Mouse (Mus musculus): ENCODE measurements around the gene Slc6a16.

Slc6a16 gene

DNA sequence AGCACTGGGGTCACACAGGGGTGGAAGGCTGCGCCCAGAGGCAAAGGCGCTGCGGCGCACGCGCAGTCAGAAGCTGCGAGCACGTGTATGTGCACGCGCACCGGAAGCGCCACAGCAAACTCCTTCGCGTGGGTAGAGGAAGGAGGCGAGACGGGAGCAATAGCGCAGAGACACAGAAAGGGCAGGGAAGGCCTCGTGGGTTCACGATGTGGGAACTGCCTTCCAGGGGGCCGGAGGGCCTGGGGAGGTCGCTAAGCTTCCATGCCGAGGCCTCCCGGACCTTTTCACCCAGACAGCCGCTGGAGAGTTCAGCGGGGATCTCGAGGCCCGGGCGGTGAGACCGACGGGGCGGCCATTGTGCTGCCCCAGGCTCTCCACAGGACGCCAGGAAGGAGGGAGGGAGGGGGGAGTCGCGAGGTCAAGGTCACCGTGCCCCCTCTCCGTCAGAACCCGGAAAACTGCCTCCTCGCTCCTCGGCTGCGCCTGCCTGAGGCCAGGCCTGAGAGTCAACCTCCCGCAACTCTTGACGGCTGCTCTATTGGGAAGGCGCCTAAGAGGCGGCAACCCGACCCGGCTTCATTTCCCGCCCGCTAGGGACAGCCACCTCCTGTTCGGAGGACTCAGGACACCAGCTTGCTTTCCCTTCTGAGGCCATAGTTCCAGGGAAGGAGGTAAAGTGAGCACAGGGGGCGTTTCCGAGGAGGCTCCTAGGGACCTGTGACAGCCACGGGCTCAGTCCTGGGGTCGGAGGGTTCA is at the start of gene Slc6a16:
TSS of gene Slc6a16 (plus strand) at position 453 of the 756 bp plus-strand sequence.
- no peak for DNase-seq

DNA sequence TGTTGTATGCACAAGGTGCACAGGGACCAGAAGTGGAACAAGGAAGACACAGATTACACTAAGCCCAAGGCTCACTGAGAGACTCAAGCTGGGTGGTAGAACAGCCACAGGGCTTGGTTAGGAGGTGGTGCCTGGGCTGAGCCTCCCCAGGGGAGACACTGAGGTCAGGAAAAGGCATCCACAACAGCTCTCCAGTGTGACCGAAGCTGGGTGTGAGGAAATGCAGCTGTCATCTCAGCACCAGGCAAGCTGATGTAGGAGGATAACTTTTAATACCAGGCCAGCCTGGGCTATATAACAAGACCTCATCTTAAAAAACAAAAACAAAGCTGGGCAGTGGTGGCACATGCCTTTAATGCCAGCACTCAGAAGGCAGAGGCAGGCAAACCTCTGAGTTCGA is 49.7 kb upstream of the Slc6a16 start:
- no peak for DNase-seq

DNA sequence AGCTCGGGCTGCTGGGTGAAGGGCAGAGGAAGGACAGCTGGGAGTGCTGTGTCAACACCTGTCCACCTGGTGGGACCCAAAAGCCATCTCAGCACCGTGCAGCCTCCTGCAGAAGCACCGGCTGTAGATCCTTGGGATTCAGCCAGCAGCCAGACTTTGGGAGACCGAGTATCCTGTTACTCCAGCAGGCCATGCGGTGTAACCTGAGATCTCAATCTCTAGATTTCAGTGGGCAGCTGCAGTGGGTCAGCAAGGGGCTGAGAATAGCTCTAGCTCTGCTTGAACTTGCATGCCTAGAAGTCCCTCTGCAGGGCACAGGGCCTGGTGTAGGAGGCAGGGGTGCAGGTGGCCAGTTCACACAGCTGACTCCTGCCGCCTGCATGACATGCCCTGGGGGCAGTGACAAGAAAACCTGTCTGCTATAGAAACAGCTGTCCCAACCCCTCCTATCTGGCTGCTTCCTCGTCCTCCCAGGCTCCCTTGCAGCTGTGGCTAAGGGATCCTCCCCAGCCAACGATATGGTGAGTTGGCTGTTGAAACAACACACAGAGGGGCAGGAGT is 49.0 kb upstream of the Slc6a16 start:
- DNase-seq, result no peak

DNA sequence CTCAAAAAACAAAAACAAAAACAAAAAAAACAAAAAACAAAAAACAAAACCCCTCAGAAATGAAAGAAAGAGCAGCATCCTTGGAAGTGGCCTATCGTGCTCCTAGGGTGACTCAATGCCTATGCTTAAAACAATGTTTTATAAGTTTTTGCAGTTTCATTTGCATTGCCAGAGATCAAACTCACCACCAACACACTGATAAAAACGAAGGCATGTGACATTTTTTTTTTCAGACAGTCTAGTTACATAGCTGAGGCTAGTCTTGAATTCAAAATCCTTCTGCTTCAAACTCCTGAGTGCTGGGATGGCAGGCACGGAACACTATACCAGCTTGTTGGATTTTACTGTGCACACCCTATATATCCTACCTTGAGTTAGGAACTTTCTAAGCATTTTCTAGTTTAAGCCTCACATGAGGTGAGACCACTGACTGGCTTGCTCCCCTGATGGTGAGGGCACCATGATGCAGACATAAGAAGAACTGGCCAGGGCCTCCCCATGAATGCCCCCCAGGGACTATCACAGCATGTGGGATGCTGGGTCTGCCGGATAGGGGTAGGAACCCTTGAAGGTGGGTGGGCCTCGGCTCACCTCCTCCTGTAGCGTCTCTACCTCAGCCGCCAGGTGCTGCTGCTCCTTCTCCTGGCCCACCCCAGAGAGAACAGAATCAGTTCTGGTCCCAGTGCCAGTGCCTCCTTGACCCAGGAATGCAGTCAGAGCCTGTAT is 48.1 kb upstream of the Slc6a16 start:
- no peak for DNase-seq

DNA sequence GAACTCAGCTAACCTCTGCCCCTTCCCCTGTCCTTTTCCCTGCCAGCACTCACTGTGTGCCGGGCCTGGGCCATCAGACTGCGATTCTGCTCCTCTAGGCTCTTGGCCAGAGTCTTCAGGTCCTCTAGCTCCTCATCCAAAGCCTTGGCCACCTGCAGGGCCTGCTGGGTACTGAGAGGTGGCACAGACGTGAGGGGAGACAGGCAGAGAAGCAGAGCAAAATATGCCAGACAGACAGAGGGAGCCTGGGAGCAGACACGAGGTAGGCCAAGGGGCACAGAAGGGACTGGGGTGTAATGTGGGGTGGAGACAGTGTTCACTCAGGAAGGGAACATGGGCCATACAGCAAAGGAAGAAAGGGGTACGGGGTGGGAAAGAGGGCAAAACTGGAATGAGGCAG is 47.5 kb upstream of the Slc6a16 start:
- no peak for DNase-seq

DNA sequence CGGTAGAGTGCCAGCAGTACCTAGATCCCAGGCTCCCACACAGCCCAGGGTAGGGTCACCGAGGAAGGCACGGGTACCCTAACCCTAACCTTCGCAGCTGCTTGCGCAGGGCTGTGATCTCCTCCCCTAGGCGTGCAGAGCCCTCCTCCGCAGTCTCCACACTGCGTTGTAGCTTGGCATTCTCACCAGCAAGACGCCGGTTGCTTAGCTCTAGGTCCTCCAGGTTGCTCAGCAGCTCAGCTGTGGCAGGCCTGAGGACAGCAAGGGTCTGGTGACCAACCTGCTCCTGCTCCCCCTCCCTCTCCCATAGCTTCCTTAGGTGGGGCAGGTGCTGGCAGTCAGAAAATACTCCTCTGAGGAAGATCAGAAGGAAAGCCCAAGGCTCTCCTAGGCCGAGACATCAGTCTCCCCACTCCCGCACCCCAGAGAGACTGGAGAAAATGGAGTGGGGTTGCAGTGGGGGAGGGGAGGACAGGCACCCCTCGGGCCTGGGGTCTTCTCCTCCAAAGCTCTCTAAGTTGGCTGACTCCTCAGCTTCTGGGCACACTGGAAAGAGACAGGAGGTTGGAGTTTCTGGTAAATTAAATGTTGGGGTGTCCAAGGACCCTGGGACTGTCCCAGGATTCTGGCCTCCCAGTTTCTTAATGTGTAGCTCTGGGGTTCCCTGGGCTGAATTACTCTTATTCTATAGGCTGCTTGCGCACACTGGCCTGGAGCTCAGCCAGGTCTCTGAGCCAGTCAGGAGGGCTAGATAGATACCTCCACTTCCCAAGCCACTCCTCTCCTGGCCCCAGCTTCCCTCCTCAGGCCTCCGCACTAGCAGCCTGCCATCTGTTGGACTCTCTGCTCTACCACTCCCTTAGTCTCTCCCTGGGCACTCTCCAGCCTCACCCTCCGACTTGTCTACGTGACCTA is 46.8 kb upstream of the Slc6a16 start:
- no peak for DNase-seq

DNA sequence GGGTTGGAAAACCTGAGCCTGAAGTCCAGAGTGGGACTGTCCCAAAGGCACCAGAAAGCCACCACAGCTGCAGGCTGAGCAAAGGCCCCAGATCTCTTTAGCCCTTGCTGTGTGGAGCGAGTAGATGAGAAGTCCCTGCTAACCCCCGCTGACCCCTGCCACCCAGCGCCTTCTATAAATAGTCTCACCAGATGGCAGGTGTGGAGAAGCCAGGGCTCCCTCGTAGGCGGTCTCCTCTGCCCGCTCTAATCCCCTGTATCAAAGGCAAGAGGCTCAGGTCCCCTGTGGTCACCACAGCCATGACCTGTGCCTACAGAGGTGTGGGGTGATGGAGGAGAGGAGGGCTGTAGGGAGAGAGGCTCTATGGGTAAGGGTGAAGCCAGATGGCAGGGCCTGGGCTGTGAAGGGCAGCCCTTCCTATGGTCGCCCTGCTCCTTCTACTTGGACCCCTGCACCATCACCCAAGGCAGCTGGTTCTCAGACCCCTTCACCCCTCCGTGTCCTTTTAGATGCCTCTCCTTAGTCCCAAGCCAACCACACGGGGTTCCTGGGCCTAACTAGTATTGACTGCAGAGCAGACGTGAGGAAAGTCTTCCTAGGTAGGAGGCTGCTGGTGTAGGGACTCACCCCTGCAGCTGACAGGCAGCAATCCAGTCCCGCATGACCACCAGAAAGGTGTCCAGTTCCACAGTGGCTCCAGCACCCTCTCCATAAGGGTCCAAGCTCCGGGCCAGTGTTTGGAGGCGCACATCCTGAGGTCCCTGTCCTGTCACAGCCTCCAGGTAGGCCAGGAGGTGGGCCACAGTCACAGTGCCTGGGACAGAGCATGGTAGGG is 45.3 kb upstream of the Slc6a16 start:
- no peak for DNase-seq

DNA sequence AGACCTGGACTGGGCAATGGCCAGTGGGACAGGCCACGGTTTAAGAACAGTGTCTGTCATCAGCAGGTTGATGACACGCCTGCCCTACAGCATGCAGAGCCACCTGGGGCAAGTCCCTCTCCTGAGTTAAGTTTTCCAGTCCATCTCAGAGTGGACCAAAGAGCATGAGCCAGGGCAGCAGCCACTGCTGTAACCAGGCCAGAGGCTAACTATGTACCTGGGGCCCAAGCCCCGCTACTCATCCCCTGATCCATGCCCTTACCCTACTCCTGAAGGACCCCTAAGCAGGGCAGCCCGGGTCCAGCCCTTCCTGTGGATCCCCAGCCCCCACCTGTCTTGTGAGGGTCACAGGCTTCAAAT is 44.7 kb upstream of the Slc6a16 start:
- no peak for DNase-seq

DNA sequence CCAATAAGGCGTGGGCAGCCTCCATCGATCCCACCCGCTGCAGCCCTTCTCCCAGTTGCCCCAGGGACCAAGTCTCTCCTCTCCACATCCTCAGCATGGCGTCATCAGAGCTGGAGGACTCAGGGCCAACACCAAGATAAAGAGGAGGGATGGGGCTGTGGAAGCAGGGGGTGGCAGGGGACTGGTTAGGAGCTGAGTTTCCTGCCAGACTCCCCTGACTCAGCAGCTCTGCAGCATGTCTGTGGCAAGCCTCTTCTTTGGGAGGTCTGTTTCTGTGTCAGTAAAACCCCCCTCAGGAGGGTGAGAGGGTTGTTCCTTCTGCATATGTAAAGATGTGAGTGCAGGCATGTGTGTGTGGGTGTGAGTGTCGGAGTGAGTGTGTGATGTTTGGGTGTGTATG is 43.9 kb upstream of the Slc6a16 start:
- DNase-seq, result no peak

DNA sequence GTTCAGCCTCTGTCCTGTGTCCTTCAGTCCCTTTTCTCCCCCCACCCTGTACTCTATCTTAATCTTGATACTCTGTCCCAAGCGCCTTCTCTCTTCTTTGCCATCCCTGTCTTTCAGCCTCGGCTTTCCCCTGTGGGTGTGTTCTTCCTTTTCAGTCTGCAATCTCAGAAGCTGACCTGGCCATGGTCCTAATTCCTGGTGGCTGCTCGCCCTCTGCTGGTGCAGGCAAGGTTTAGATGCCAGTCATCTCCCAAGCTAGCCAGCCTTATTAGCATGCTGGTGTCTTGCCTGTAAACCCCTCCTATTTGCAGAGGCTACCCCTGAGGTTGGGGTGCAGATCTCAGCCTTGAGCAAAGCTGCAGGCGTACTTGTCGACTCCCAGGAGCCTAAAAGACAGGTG is 42.5 kb upstream of the Slc6a16 start:
- DNase-seq, result peak; percentile 68 to 73

DNA sequence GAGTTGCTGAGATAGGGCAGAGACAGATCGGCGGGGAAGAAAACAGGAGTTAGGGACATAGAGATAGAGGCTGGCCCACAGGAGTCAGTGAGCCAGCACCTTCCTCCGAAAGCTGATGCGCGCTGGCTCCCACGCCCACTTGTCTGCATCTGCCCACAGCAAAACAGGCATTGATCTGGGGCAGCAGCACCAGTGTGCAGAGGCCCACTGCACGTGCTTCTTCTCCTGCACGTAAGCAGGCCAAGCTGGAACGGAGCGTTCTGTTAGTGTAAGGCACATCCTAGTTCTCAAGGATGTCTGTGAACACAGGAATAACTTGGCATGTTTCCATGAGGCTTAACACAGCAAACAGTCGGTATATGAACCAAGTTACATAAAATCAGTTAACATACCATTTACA is 41.9 kb upstream of the Slc6a16 start:
- DNase-seq, result no peak

DNA sequence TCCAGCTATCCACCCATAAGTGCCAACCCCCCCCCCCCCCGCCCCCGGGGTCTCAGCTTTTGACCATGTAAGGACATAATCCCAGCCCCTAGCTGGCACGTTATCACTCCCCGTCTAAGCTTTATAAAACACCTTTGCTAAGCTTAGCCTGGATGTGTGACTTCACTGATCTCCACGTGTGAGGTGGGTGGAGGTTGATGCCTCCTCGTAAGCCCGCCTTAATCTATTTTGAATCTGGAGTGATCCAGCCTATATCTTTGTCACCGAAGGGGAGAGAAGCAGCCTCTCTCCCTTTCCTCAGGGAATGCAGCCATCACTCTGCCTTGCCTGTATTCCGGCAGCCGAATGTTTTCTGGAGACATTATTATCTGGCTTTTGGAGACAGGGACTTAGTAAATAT is 38.2 kb upstream of the Slc6a16 start:
- no peak for DNase-seq

DNA sequence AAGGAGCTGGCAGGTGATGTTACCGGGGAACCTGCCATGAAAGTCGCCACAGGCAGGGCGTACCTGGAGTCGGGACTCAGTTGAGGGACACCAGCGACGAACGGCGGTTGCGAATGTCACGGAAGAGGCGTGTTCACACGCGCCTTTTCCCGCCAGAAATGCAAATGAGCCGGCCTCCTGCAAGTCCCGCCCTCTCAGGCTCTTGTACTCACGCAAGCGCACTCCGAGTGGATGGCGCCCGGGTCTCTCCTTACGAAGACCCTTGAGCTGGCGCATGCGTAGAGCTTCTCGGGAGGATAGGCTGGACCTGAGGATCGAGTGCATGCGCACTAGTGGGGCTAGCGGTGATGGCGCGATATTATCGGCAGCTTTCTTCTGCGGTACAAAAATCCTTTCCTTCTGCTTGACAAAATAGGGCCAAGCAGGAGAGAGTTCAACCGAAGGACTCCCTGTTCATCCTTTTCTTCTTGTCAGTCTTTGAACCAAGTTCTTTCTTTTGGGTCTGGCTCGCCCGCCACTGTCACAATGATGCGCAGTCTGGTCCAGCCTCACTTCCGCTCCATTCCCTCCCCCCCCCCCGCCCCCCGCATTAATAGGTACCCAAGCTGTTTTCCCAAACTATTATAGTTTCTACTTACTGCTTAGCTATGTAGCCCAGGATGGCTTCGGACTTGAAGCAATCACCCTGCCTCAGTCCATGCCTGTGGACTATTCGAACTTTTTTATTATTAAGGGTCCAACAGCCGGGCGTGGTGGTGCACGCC is 36.3 kb upstream of the Slc6a16 start, which contains the start of gene Ccdc155:
TSS of gene Ccdc155 (minus strand) at position 513 of the 764 bp plus-strand sequence.
- DNase-seq, result peak; percentile 85

DNA sequence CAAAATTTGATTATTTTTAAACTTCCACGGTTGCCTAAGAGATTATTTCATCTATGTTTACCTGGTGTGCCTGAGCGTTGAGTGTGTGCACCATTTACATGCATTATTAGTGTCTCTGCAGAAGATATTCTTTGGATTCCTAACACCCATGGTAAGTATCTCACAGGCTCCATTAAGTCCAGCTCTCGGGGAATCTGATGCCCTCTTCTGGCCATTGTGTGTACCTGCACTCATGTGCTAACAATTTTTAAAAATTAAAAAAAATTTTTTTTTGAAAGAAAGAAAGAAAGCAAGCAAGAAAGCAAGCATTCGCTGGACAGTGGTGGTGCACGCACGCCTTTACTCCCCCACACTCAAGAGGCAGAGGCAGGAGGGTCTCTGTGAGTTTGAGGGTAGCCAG is 32.6 kb upstream of the Slc6a16 start:
- DNase-seq, result no peak

DNA sequence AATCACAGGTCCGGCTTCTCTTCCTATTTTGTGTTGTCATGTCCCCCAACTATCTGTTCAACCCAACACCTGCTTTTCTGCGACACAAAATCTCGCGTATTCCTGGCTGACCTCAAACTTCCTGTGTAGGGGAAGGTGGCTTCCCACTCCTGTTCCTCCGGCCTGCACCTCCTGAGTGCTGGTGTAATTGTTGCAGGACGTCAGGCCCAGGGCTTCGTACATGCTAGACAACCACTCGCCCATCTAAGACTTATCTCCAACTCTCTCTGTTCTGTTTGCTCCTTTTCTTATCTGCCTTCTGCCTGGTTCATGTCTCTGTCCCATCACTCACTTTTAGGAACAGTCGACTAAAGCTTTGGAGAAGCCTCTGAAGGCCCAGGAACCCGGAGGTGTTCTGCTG is 29.8 kb upstream of the Slc6a16 start:
- DNase-seq, result no peak

DNA sequence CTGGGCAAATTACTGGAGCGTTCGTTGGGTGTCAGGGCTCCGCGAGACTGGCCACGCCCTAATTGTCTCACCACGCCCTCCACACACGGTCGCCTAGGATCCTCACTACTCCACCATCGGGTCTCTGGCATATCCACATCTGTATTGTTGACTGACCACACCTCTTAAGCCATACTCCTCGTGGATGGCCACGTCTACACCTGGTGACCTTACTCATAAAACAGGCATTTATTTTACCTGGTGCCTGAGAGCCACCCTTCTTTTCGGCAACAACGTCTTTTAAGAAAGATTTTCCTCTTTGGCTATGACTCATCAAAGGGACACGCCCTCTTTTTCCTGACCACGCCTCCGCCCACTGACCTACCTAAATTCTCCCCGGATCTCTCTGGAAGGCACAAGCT is 29.0 kb upstream of the Slc6a16 start, which contains the start of gene Dkkl1:
TSS of gene Dkkl1 (minus strand) at position 297 of the 401 bp plus-strand sequence.
- DNase-seq, result peak; percentile 58 to 60

DNA sequence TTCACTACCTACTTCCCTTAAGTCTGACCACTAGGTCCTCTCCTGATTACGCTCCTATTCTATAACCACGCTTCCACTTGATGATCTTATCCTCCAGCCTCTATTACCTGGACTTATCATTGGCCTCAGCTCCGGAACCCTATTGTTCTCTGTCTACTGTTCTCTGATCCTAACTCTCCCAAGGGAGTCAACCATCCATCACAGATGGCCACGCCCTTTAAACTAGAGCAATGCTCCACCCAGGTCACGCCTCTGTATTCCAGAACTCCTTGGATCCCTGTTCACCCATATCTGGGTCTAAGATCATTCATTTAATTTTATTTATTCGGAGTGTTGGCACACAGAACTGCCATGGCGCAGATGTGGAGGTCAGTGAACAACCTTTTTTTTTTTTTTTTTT is 28.5 kb upstream of the Slc6a16 start:
- DNase-seq, result no peak

DNA sequence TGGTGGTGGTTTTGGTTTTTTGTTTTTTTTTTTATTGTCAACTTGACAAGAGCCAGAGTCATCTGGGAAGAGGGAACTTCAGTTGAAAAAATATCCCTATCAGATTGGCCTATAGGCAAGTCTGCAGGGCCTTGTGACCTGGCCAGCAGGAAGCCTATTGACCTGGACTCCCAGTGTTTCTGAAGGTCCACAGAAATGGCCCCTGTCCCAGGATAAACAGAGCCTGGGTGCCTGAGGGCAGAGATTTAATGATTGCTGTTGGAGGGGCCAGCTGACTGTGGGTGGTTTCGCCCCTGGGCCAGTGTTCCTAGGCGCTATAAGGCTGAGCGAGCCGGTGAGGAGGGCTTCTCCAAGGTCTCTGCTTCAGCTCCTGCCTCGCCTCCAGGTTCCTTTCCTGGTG is 27.2 kb upstream of the Slc6a16 start:
- no peak for DNase-seq

DNA sequence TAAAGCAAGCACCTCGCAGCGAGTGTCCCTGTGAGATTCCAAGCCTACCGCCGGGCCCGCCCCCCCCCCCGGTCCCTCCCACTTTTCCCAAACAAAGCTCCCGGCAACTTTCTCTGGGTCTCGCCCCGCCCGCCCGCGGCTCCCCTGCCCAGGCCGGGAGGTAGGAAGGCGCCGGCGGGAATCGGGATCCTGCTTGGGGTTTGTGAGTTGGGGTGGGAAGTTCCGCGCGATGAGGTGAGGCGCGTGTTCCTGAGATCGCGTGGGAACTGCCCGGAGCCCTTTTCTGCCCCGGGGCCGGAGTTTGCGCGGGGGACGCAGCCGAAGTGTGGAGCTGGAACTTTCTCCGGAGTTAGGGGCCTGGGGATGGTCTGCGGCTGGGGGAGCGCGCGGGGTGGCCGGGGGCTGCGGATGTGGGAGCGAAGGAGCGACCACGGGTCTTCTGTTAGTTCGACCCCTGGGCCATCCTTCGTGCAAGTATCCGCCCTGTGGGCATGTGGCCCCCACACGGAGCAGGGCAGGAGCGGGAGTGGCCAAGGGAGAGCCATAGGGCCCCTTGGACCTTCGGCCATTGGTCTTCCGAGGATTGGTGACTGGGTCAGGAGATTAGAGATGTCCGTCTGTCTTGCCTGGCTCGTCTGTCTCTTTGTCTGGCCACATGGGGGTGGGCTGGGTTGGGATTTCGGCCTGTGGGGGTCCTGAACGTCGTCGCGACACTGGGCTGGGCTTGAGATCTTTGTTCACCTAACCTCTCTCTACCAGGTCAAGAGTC is 25.0 kb upstream of the Slc6a16 start, which contains the start of gene Tead2:
TSS of gene Tead2 (plus strand) at position 81 of the 769 bp plus-strand sequence.
- DNase-seq, result no peak

DNA sequence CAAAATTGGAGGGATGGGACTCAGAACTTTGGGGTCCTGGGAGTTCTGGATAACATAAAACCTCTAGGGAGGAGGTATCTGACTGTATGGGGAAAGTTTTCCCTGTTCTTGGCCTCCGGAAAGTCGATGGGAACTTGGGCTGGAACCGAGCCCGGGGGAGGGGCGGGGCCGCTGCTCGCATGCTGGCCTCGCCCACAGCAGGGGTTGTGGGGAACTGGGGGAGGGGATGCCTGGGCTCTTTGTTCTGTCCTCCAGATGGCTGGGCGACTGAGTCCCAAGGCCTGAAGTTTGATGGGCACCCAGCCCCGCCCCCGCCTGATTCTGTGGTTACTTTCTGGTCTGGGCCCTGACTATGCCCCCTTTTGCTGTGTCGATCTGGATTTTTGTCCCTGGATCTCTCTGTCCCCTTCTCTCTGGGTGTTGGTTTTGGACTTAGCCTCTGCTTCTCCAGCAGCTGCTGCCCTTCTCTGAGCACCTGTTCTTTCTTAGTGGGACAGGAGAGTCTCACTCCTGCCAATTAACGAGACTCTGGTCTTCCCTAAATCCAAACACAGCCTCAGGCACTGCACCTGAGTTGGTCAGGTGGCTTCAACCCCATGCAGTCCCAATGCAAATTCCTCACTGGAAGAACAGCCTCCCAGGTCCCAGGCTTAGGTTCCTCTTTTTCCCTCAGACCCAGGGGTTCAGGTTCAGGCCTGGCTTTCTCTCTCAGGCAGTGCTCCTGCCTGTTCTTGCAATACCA is 24.3 kb upstream of the Slc6a16 start:
- DNase-seq, result no peak
